11 mouse cellular contexts compared by ENCODE assay signal in the genomic region with DNA sequence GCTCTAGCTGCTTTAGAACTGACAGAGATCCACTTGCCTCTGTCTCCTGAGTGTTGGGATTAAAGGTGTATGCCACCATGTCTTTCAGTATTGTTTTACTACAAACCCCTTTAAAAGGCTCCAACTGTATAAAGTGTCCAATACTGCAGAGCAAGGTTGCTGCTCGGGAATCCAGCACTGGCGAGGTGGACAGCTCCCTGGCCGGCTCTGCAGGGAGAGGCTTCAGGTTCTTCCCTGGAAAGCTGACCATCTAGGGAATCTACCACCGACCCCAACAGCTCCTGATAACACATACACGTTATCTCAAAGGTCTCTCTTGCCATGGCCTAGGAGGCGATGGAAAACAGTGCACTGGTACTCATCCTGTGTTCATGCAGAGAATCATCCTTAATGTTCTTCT.
DNase-seq lines count a peak whose midpoint lies in the region; ATAC-seq lines count a peak whose summit lies in the region.
"Had no signal": no experiment of that assay in that cellular context is flagged by ENCODE, and none has a peak within 500 bp of the region (broad histone marks: within the 10 kb centered on the region; RNA-seq: fewer than 3 reads in every experiment).

No protein-coding gene starts in this region.

- H3K27me3 ChIP-seq in midbrain, embryonic 11.5 days (ENCODE audit: control insufficient read depth, insufficient read depth, low read length), result no peaks in the 10 kb centered on the region
- H3K27me3 ChIP-seq in midbrain, embryonic 13.5 days, result 0 out of 2 replicates have a peak, but pooled peaks cover 7% of the 10 kb centered on the region
- H3K27me3 ChIP-seq: CH12.LX had no signal

- H3K9me3 ChIP-seq in midbrain, embryonic 11.5 days (ENCODE audit: control insufficient read depth, low read length), result no peaks in the 10 kb centered on the region
- no peaks in the 10 kb centered on the region for H3K9me3 ChIP-seq in midbrain, embryonic 13.5 days

- no peaks in the 10 kb centered on the region for H3K4me1 ChIP-seq in midbrain, embryonic 11.5 days (ENCODE audit: control insufficient read depth, insufficient read depth, low read length)
- peaks cover 17% of the 10 kb centered on the region for H3K4me1 ChIP-seq in midbrain, embryonic 13.5 days (replicated peaks)

- H3K27ac ChIP-seq in midbrain, embryonic 11.5 days (ENCODE audit: low read depth, low read length), result no peak overlapping the region
- H3K27ac ChIP-seq in midbrain, embryonic 13.5 days, result no peak overlapping the region

- peak; percentile 58 for DNase-seq in gastrocnemius, postnatal 10 days
- DNase-seq in gastrocnemius, adult 8-10 months (ENCODE audit: low spot score in 2 of 2), result no peak
- DNase-seq in midbrain, embryonic 11.5 days (ENCODE audit: low spot score, missing footprints), result peak; percentile 91
- DNase-seq in mesoderm, embryonic 11.5 days (ENCODE audit: low read depth, low spot score), result peak; percentile 70
- DNase-seq in right cerebral cortex, postnatal 4 days, result no peak
- no peak for DNase-seq in layer of hippocampus, adult 8-10 months (ENCODE audit: low spot score in 2 of 2)
- DNase-seq: lung, adult 18-20 months had no signal

- no peak for ATAC-seq in midbrain, embryonic 11.5 days (ENCODE audit: low FRiP score)
- no peak for ATAC-seq in midbrain, embryonic 13.5 days
- peak; percentile 56; the same call in 1 of the 2 replicates for ATAC-seq in common myeloid progenitor, adult 5-6 weeks (replicated peaks; ENCODE audit: low read depth, poor library complexity, severe bottlenecking)

- no peak overlapping the region for H3K4me3 ChIP-seq in midbrain, embryonic 11.5 days (ENCODE audit: low read depth, low read length)
- no peak overlapping the region for H3K4me3 ChIP-seq in midbrain, embryonic 13.5 days (replicated peaks)
- H3K4me3 ChIP-seq: erythroblast, embryonic 14.5 days had no signal

- no peak overlapping the region for H3K4me2 ChIP-seq in midbrain, embryonic 11.5 days
- H3K4me2 ChIP-seq in midbrain, embryonic 13.5 days (replicated peaks), result no peak overlapping the region

- H3K36me3 ChIP-seq in midbrain, embryonic 11.5 days (ENCODE audit: control insufficient read depth, insufficient read depth, low read length), result no peaks in the 10 kb centered on the region
- no peaks in the 10 kb centered on the region for H3K36me3 ChIP-seq in midbrain, embryonic 13.5 days

- no peak overlapping the region for H3K9ac ChIP-seq in midbrain, embryonic 11.5 days (ENCODE audit: low read length)
- no peak overlapping the region for H3K9ac ChIP-seq in midbrain, embryonic 13.5 days (replicated peaks)

- WGBS in midbrain, embryonic 11.5 days, result 16% methylated on average over 6 of the region's 6 CpGs
- 17% methylated on average over 6 of the region's 6 CpGs for WGBS in midbrain, embryonic 13.5 days

Comparison
In these comparisons a context has a peak if more than half of its experiments do, and no peak if none do; other contexts are left out.
1. DNase-seq: peak in gastrocnemius, postnatal 10 days (single experiment), midbrain, embryonic 11.5 days (single experiment) and mesoderm, embryonic 11.5 days (single experiment); none in gastrocnemius, adult 8-10 months (0 of 2), right cerebral cortex, postnatal 4 days (single experiment) and layer of hippocampus, adult 8-10 months (0 of 2).